Mouse (Mus musculus) right cerebral cortex, postnatal 10 days (tissue): ENCODE results near the gene Mcmbp.
"Not testable (repeated sequence)": the region's sequence is repeated elsewhere in the genome, so short reads cannot be mapped to it uniquely, and the experiment has no call there.

Source experiments
- DNase-seq, 2 experiments: peaks; one replicate each; pipeline ENCODE4 v3.0.0; 2021; ENCODE audit warnings: low spot score in 2 of 2

The Mcmbp gene

DNA sequence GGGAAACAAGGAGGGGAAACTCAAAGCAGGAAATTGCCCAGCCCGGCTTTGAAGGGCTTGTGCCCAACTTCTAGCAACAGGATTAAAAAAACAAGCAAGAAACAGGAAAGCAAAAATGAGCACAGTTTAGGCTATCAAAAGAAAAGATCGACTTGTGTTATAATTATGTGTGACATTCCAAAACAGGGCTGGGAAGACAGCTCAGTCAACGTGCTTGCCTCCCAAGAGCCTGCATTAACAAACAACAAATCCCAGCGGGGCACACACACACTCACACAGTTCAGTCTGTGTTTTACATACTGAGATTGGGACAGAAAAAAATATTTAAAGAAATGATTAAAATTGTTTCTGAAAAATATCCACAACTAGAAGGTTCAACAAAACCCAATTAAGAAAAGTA, 22.3 kb downstream of the Mcmbp start:
- DNase-seq: no peak

DNA sequence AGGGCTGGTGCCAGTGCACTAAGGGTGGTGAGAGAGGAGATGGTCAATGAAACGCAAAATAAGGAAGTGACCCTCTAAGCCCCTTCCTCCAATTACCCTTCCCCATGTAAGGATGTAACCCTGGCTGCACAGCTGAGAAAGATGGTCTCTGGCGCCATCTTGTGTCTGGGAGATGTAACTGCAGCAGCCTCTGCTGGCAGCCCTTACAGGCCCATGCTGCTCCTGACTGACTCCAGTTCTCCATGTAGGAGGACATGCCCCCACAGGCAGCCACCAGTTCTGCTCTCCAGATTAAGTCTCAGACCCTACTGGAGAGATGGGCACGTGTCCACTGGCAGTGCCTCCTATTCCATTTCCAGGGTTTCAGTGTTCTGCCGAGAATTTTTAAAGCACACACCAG, 34.6 kb downstream of the Mcmbp start:
- DNase-seq: peak; percentile 74 to 78

DNA sequence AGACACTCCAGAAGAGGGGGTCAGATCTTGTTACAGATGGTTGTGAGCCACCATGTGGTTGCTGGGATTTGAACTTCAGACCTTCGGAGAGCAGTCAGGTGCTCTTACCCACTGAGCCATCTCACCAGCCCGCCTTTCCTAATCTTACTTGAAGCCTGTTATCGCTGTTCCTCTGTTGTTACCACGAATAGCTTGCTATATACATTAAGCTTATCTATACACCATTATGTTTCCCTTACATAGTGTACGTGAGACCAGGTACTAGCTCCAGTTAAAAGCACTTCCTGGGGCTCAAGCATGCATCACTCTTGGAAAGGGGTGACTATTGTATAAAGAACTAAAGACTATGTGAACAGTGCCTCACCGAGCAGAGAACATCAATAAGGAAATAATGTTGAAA, 40.3 kb downstream of the Mcmbp start:
- not testable (repeated sequence) for DNase-seq

DNA sequence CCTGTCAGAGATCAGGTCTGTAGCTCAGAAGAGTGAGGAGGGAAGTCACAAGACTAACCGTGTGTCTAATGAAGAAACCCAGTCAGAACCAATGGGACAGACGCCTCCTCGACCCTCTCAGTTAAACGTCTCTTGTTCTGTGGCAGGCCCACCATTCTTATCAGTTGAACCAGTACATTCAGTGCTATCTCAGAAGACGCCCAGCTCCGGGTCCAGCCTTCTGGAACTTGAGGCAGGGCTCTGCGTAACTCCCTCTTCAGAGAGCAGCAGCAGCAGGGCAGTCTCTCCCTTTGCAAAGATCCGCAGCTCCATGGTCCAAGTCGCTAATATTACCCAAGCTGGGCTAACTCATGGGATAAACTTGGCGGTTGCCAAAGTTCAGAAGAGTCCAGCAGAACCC, 45.4 kb downstream of the Mcmbp start:
- no peak for DNase-seq

DNA sequence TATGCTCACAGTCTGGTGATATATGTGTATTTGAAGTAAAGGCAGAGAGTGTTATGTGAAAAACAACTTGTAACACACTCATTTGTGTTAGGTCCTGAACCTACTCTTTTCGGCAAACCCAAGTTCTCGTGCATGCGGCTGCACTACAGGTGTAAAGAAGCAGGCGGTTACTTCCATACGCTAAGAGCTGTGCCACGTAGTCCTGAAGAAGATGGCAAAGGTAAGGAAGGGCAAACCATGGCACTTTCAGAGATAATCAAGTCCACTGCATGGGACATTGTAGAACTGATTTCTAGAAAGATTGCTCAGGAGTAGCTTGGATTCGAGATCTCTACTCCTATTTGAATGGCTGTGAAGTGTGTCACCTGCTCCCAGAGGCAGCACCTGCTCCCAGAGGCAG, 48.1 kb downstream of the Mcmbp start:
- DNase-seq: no peak

DNA sequence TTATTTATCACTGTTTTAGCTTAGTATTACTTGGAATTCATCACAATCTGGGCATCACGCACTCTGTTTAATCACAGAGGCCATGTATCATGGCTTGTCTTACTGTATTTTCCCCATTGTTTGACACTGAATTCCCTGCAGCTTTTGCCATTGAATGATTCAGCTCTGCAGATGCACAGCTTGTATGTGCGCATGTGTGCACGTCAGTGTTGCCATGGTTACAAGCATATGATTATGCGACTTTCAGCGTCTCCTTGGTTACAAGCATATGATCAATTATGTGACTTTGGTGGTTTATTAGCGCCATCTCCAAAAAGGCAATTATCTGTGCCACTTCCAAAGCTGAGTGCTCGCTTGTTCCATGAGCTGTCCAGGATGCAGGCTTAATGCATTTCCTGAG, 49.5 kb downstream of the Mcmbp start:
- peak; percentile 86 to 94 for DNase-seq

DNA sequence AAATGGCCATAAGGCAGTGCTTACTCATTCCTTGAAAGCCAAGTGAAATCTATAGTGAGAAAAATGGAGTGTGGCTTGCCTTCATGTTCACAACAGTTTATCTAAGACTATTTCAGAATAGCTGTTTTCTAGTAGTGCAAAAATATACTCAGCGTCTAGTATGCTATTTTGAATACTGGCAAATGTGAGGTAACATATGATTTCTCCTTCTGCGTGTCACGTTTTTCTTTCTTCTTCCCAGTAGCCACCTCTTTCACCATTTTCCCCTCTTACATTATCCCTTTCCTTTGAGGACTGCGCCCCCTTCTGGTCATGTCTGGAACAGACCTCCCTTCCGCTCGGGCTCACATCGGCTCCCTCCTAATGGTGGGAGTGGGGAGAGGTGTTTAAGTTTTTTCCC, 50.2 kb downstream of the Mcmbp start:
- peak; percentile 93 to 96 for DNase-seq

DNA sequence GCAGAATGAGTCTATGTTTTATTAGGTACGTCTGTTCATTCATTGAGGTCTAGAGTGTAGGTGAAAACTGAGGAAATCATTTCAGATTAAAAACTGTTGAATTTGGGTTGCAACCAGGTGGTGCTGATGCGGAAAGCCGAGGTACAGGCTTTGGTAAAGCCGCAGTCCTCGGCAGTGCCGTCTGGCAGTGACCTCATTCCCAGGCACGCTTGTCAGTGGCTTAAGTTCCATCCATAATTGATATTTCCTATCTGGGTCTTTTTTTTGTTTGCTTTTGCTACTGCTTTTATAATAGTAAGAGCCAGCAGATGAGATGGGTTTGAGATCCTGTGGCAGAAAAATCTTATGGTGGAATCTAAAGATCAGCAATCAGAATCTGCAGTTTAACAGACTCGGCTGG, 50.9 kb downstream of the Mcmbp start:
- no peak for DNase-seq

DNA sequence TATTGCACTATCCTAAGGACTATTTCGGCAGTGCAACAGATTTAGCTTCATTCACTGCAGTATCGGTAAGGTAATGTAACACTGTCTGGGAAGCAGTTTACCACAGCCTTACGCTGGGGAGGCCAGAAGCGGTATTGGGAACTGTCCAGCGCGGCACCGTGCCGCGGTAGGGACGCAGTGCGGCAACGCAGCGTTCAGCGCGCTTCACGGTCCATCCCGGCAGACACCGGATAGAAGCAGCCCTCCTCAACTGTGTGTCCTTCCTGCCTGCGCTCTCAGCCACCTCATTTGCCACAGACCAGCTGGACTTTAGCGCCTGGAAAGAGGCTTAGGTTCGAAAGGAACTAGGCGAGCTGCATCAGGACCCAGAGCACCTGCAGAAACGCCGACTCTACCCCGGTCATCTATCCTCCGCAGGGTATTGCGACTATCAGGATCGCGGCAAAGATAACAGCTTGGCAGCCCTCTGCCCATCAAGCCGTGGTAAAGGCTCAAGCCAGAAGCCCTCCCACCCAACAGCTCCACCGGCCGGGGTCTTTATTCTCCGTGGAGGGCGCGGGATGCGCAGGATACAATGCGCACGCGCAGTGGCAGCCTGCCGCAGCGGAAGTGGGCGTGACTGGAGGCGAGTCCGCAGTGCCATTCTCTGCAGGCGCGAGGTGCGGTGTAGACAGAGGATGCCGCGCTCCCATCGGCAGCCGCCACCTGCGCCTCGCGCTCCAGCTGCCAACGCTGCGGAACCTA, 52.3 kb downstream of the Mcmbp start:
- DNase-seq: peak; percentile 91 to 93

DNA sequence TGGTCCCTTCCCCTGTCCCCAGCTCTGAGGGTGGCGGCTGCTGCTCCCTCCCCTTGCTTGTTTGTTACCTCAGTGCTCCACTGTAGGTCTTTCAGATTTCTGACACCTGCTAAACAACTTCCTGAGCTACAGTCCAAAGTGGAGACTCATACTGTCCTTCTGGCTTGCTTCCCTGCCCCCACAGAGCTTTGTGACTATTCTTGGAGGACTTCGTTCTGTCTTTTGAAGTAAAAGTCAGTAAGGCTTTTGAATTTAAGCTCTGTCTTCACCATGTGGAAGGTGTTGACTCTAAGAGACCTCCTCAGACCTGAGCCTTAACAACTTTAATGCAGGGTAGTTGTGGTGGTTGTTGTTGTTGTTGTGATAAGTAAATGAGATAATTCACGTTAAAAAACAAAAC, 61.7 kb downstream of the Mcmbp start:
- DNase-seq: no peak

DNA sequence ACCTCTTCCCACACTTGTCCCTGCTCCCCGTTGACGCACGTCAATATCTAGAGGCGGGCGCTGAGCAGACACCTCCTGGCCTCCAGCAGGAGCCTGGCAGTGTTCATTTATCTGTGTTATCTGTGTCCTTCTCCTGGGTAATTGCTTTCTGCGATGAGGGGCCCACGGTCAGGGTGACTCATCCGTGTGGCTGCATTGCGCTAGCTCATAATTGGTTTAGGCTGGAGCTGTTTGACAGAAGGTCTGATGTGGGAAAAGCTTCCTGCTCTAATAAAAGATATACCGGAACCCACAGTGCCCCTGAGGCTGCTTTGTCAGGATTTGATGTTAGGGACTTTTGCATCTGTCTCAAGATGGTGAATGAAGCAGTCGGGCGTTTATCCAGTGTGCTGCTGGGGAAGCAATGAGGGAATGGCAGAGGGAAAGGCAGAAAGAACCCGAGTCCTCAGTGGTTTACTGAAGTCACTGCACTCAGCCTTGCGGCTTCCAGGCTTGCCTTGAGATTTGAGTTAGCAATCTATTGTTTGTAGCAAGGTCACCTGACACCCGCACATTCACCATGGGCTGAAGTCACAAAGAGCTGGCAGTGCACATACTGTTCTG, 67.8 kb downstream of the Mcmbp start:
- no peak for DNase-seq

DNA sequence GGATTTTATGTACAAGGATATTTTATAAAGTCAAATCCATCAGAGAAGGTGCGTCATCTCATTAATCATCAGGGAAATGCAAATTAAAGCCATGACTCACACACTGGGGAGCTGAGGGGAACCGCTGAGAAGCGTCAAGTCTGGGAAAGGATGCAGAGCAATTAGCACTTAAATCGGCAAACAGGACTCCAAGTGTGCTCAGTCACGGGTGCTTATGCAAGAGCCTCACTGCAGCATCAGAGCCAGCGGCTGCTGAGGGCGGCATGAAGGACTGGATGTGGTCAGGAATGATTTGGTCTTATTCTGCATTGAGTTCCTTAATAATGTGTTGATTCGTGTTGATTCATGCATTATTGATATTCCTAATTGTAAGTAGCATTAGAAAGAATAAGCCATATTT, 68.3 kb downstream of the Mcmbp start:
- peak; percentile 69 to 76 for DNase-seq

DNA sequence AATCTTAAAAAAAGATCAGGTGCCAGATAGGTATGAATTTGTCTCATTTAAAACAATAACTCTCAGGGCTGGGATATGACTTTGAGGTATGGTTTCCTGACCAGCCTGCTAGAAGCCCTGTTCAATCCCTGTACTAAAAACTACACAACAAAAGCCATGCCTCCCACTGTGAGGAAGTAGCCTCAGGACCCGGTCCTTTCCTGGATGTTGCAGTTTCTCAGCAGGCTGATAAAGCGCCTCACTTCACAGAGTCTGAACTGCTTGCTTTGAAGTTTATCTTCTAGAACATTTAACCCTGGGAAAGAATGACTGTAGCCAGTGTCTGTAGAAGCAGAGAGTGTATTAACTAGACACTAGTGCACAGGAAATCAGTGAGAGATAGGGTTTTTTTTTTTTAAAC, 71.5 kb downstream of the Mcmbp start:
- DNase-seq: no peak

DNA sequence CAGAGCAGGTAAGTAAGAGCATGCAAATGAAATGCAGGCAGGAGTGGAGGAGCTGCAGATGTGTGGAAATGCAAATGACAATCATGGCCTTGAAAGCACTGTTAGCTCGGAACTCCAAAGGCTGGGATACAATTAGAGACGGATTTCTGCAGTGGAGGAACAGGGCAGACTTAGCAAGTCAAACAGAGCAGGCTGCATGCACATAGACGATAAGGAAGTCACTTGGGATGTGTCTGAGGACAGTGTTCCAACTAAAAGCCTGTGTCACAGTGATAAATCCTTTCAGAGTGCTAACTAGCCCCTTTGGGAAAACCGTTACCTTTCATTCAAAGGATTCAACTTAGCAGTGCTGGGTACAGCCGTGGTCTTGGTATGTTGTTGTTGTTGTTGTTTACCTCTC, 72.5 kb downstream of the Mcmbp start:
- no peak for DNase-seq

DNA sequence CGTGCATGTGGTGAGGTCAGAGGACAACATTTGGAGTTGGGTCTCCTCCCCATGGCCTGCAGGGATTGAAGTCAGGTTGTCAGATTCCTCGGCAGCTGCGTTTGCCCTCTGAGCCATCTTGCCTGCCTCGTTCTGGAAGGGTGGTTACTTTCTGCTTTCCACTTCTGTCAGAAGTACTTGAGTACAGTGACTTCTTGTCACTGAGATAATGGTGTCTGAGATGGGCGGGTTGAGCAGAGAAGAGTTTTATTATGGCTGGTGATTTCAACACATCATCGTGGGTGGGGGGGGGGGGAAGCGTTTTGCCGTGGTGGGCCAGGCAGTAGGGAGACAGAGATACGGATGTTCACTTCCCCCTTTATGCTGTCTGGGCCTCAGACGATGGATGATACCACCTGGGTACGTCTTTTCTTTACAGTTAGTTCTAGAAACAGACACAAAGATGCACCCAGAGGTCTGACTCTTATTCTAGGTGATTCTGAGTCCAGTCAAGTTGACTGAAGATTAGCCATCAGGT, 75.4 kb downstream of the Mcmbp start:
- no peak for DNase-seq

DNA sequence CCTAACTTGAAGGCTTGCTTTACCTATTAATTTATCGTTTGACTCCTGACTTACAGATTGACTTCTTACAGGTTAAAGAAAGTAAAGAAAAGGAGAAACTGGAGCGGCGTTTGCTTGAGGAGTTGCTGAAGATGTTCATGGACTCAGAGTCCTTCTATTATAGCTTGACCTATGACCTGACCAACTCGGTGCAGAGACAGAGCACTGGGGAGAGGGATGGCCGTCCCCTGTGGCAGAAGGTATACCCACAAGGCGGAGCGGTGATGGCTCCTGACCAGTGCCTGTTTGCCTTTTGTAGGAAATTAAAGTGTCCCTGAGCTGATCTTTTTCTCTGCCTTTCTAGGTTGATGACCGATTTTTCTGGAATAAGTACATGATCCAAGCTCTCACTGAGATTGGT, 76.4 kb downstream of the Mcmbp start:
- no peak for DNase-seq

DNA sequence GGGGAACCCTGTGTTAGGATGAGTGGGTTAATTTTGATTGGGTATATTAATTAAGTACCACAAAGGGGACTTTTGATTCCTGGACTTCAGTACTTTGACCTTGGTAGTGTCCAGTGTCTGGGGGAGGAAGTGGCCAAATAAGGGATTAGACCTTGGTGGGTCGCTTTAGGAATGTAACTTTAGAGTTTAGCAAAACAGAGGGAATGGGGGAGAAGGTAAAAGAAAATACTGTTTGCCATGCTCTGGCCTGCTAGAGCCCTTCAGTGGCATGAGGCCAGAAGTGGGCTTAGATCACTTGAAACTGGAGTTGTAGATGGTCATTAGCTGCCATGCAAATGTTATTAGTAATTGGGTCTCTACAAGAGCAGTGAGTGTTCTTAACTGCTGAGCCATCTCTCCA, 83.3 kb downstream of the Mcmbp start:
- DNase-seq: no peak
